Mouse (Mus musculus) stomach, embryonic 14.5 days (tissue): Measurements from ENCODE around the gene Malsu1. TPM values are rescaled to one million over a fixed set of nuclear protein-coding genes. Genes with fewer than 3 reads are reported as not detected.

Experiments used
- ATAC-seq: fragments of 200-750 bp; cut with Nextera tagmentation; 2 replicates; pipeline ENCODE4 v1.8.0; 2017; ENCODE audit warnings: low read depth, moderate TSS enrichment; ENCODE audit not compliant: insufficient number of reproducible peaks, insufficient read depth, low FRiP score
- H3K27ac ChIP-seq: fragments of 300-500 bp; sonication (generic); 2 replicates; pipeline ENCODE4 v1.5.1; 2014; ENCODE audit warnings: mild to moderate bottlenecking, low read length, moderate library complexity, mixed read lengths
- H3K27me3 ChIP-seq: fragments of 300-500 bp; sonication (generic); 2 replicates; pipeline ENCODE4 v1.6.1; 2014; ENCODE audit warnings: low read length, control low read depth, mixed read lengths; ENCODE audit not compliant: control insufficient read depth, insufficient read depth
- H3K36me3 ChIP-seq: fragments of 300-500 bp; sonication (generic); 2 replicates; pipeline ENCODE4 v1.6.1; 2014; ENCODE audit warnings: mild to moderate bottlenecking, control low read depth, low read length, moderate library complexity, mixed read lengths; ENCODE audit not compliant: control insufficient read depth, insufficient read depth
- H3K4me1 ChIP-seq: fragments of 300-500 bp; sonication (generic); 2 replicates; pipeline ENCODE4 v1.6.1; 2014; ENCODE audit warnings: low read length, control low read depth, mixed read lengths; ENCODE audit not compliant: control insufficient read depth, insufficient read depth
- H3K4me2 ChIP-seq: fragments of 300-500 bp; sonication (generic); replicated peaks from 2 replicates; pipeline ENCODE4 v1.6.1; 2014; ENCODE audit warnings: low read depth, low read length, control low read depth
- H3K4me3 ChIP-seq: fragments of 300-500 bp; sonication (generic); 2 replicates; pipeline ENCODE4 v1.5.1; 2014; ENCODE audit warnings: low read depth, low read length, control low read depth
- H3K9ac ChIP-seq: fragments of 300-500 bp; sonication (generic); replicated peaks from 2 replicates; pipeline ENCODE4 v1.6.1; 2014; ENCODE audit warnings: low read depth, mild to moderate bottlenecking, control low read depth, low read length, moderate library complexity, mixed read lengths
- H3K9me3 ChIP-seq: fragments of 300-500 bp; sonication (generic); 2 replicates; pipeline ENCODE4 v1.6.1; 2016; ENCODE audit warnings: low read depth, low read length, control low read depth; ENCODE audit not compliant: control insufficient read depth
- WGBS: fragments of 180-500 bp; shearing (Covaris S2); extraction: QIAGEN DNeasy Blood & Tissue Kit; methylation state at CpG from one replicate; pipeline ENCODE4 v1.1.7; 2014; 5-methylcytosine and 5-hydroxymethylcytosine counted together
- polyA plus RNA-seq: library from polyadenylated mRNA; unstranded; fragments of >200 nt; fragmentation: Nextera tagmentation; extraction: Ambion mirVana; gene quantifications from 2 replicates; pipeline ENCODE4 v1.2.1, GENCODE M21; 2014

Malsu1 gene
- polyA plus RNA-seq, 1 experiment from 2014 or later: 73.1 TPM

DNA sequence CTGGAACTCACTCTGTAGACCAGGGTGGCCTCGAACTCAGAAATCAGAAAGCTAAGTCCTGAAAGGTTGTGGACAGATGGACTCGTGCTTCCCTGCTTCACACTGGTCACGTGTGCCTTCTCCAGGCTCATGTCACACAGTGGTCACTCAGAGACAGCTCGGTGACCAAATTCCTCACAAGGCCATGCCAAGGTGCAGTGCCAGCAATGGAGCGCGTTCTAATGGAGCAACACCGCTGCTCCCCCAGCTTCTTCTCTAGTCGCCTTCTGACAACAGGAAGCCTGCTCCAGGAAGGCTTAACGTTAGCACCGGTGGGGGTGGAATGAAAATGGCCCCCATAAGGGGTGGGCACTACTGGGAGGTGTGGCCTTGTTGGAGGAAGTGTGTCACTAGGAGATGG, 21.4 kb downstream of the Malsu1 start:
- 93% methylated on average over 10 of the region's 10 CpGs for WGBS

GRCm38 (mm10) chr6:49096421-49096820, 22.8 kb downstream of the Malsu1 start:
- Histone ChIP-seq H3K27me3 (no peaks in the 10 kb centered on the region), H3K4me1 (peaks cover 15% of the 10 kb centered on the region), H3K9ac (no peak overlapping the region), H3K36me3 (peaks cover 46% of the 10 kb centered on the region), H3K9me3 (no peaks in the 10 kb centered on the region), H3K27ac (peak overlapping the region; percentile 61; the same call in 1 of the 2 replicates), H3K4me2 (no peak overlapping the region), H3K4me3 (no peak overlapping the region)
- 81% methylated on average over 7 of the region's 7 CpGs for WGBS
- ATAC-seq: no peak

More for the DNA sequence above, 21.4 kb downstream of the Malsu1 start:
- H3K27ac ChIP-seq: no peak overlapping the region
- no peaks in the 10 kb centered on the region for H3K27me3 ChIP-seq
- H3K4me2 ChIP-seq: no peak overlapping the region
- no peak overlapping the region for H3K4me3 ChIP-seq
- H3K4me1 ChIP-seq: peaks cover 15% of the 10 kb centered on the region
- peaks cover 48% of the 10 kb centered on the region for H3K36me3 ChIP-seq
- H3K9me3 ChIP-seq: no peaks in the 10 kb centered on the region
- ATAC-seq: no peak
- H3K9ac ChIP-seq: no peak overlapping the region

DNA sequence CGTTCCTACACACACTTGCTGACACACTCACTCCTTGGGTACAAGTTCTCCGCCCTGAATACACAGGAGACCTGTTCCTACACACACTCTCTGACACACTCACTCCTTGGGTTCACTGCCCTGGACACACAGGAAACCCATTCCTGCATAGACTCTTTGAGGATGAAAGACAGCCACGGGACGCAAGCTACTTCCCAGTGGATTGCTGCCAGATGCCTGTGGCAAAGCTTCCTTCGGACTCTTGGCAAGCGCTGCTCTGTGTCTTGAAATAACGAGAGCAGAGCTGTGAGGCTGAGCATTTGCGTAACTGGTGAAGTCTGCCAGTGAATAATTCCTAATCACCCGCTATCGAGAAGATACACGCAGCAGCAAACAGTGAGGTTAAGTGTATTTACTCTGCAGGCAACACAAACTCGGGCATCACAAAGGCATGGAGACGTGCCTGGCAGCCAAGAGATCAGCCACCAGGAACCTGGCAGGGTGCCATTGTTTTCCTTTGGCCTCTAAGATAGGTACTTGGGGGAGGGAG, 23.4 kb downstream of the Malsu1 start:
- Histone ChIP-seq H3K4me2 (no peak overlapping the region), H3K36me3 (peaks cover 40% of the 10 kb centered on the region), H3K27ac (peak overlapping the region; percentile 61; the same call in 1 of the 2 replicates), H3K4me3 (no peak overlapping the region), H3K27me3 (no peaks in the 10 kb centered on the region), H3K9me3 (no peaks in the 10 kb centered on the region), H3K4me1 (peaks cover 15% of the 10 kb centered on the region), H3K9ac (no peak overlapping the region)
- ATAC-seq: peak; percentile 78
- 45% methylated on average over 13 of the region's 13 CpGs for WGBS

DNA sequence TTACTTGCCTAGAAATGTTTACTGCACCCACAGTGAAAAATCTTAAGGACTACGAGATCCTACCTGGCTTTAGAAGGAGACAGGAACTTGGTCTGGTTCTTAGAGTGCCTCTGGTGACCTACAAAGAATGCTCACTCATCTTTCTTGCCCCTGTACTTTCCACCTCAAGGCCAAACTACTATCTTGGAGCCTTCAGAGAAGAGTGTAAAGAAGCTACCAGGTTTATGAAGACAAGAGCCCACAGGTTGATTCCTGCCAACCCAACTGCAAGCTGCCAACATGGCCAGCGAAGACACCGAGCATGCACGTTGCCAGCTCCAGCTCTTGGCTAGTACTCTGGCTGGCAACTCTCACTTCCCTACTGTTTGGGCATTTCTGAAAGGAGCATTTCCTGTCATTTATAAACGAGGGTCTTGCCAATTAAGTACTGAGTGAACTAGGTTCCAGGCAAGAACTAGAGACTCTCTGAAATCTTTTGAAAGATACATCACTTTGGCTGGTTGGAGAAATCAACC, 24.1 kb downstream of the Malsu1 start:
- no peak for ATAC-seq
- WGBS: 78% methylated on average over 5 of the region's 5 CpGs
- H3K9ac ChIP-seq: no peak overlapping the region
- peaks cover 35% of the 10 kb centered on the region for H3K36me3 ChIP-seq
- no peak overlapping the region for H3K4me2 ChIP-seq
- no peaks in the 10 kb centered on the region for H3K9me3 ChIP-seq
- no peak overlapping the region for H3K4me3 ChIP-seq
- H3K27ac ChIP-seq: peak overlapping the region; percentile 52; the same call in 1 of the 2 replicates
- H3K4me1 ChIP-seq: peaks cover 15% of the 10 kb centered on the region
- H3K27me3 ChIP-seq: no peaks in the 10 kb centered on the region

GRCm38 (mm10) chr6:49099086-49099485, 25.5 kb downstream of the Malsu1 start:
- no peak overlapping the region for H3K9ac ChIP-seq
- H3K36me3 ChIP-seq: peaks cover 25% of the 10 kb centered on the region
- no peak overlapping the region for H3K27ac ChIP-seq
- no peaks in the 10 kb centered on the region for H3K27me3 ChIP-seq
- peaks cover 15% of the 10 kb centered on the region for H3K4me1 ChIP-seq
- no peak for ATAC-seq
- H3K4me2 ChIP-seq: no peak overlapping the region
- H3K9me3 ChIP-seq: no peaks in the 10 kb centered on the region
- no peak overlapping the region for H3K4me3 ChIP-seq
- 90% methylated on average over 1 of the region's 1 CpGs for WGBS

DNA sequence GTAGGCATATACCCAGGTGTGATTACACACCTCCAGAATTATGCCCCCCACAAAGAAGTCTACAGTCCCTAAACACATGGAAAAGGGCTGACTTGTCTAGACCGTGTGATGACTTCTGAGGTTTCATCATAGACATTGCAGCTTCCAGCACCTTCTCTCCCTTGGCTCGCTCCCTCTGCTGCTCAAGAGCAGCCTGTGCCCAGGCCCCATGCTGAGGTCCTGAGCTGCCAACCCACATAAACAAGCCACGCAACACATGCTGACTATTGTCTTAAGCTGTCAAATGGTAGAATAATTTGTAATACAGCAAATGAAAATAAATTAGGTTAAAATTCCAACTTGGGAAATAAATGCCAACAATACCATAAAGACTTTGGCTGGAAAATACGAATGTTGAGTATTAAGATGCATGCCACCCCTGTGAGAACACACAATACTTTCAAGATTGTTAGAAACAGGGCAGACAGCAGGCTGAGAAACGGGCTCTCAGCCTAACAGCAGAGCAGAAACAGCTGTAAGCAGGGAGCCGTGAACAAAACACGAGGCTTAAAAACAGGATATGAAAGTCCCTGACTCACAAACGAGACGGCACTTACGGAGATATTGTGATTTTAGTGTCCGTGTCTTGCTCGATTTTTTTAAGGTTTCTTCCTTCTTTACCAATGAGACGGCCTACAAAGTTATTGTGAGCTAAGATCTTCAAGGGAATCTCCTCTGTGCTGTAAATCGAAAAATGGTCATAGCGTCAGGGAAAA, 33.3 kb downstream of the Malsu1 start:
- no peak overlapping the region for H3K27ac ChIP-seq
- no peaks in the 10 kb centered on the region for H3K9me3 ChIP-seq
- no peak for ATAC-seq
- H3K4me1 ChIP-seq: no peaks in the 10 kb centered on the region
- H3K27me3 ChIP-seq: no peaks in the 10 kb centered on the region
- H3K4me3 ChIP-seq: no peak overlapping the region
- no peak overlapping the region for H3K4me2 ChIP-seq
- H3K36me3 ChIP-seq: peaks cover 43% of the 10 kb centered on the region
- WGBS: 87% methylated on average over 15 of the region's 15 CpGs
- no peak overlapping the region for H3K9ac ChIP-seq

- peaks cover 45% of the 10 kb centered on the region for H3K36me3 ChIP-seq
- WGBS: 80% methylated on average over 2 of the region's 2 CpGs
- H3K27me3 ChIP-seq: no peaks in the 10 kb centered on the region
- no peaks in the 10 kb centered on the region for H3K9me3 ChIP-seq
- H3K9ac ChIP-seq: no peak overlapping the region
- no peak overlapping the region for H3K4me3 ChIP-seq
- ATAC-seq: no peak
- H3K27ac ChIP-seq: no peak overlapping the region
- H3K4me1 ChIP-seq: no peaks in the 10 kb centered on the region
- H3K4me2 ChIP-seq: no peak overlapping the region
These were observed 35.6 kb downstream of the Malsu1 start for GRCm38 (mm10) chr6:49109196-49109595.

GRCm38 (mm10) chr6:49113895-49114294, 40.3 kb downstream of the Malsu1 start:
- H3K36me3 ChIP-seq: peaks cover 36% of the 10 kb centered on the region
- no peak overlapping the region for H3K9ac ChIP-seq
- ATAC-seq: no peak
- H3K9me3 ChIP-seq: no peaks in the 10 kb centered on the region
- H3K4me2 ChIP-seq: no peak overlapping the region
- no peaks in the 10 kb centered on the region for H3K4me1 ChIP-seq
- 87% methylated on average over 7 of the region's 7 CpGs for WGBS
- no peaks in the 10 kb centered on the region for H3K27me3 ChIP-seq
- no peak overlapping the region for H3K4me3 ChIP-seq
- H3K27ac ChIP-seq: no peak overlapping the region
